Mouse (Mus musculus): Measurements from ENCODE around the gene Fam189a2. TPM values are rescaled to one million over a fixed set of nuclear protein-coding genes. Genes with fewer than 3 reads are reported as not detected.

The Fam189a2 gene
- polyA plus RNA-seq, 1 experiment from 2014 or later = 1.2 TPM

DNA sequence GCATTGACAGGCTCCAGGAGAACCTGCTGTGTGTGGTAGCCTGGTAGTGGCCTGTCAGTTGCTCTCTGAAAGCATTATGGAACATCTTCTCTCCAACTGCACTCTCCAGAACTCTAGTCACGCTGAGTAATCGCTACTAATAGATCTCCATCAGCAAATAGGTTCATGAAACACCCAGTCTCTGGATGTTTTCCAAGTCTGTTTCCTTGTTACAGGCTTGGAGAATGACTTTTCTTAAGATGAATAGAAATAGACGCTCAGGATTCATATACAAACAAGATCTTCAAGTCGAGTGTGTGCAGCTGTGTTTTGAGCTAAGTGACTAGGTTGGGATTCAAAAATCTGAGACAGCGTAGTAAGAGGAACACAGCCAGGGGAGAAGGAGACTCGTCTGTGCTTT, 106.8 kb downstream of the Fam189a2 start:
- Histone ChIP-seq H3K36me3 (ENCODE audit: insufficient read depth) (no peaks in the 10 kb centered on the region), H3K27me3 (ENCODE audit: insufficient read depth, low read length) (no peaks in the 10 kb centered on the region), H3K4me1 (ENCODE audit: insufficient read depth) (peaks cover 4% of the 10 kb centered on the region; the same call in 1 of the 2 replicates), H3K9me3 (ENCODE audit: low read depth, low read length) (no peaks in the 10 kb centered on the region), H3K27ac (ENCODE audit: low read depth) (no peak overlapping the region), H3K9ac (no peak overlapping the region), H3K4me2 (no peak overlapping the region), H3K4me3 (ENCODE audit: low read depth, low read length) (no peak overlapping the region)
- 24% methylated on average over 6 of the region's 6 CpGs for WGBS
- no peak for TF ChIP-seq CTCF (IDR thresholded peaks at IDR 0.05; ENCODE audit: low read depth)
- ATAC-seq (ENCODE audit: insufficient read depth) = peak; percentile 58
- peak; percentile 84 for DNase-seq

Other genes with a start within 250 kb of the Fam189a2 start
- gene Tjp2, start 194.0 kb upstream of the Fam189a2 start, polyA plus RNA-seq (2014; fragmentation: Nextera tagmentation; extraction: Ambion mirVana) = 38.5 and 40.0 TPM in 2 replicates
- gene Fxn, start 249.6 kb upstream of the Fam189a2 start, polyA plus RNA-seq (2014; fragmentation: Nextera tagmentation; extraction: Ambion mirVana) = 51.2 and 52.9 TPM in 2 replicates